Mouse (Mus musculus): ENCODE results near the gene Nt5c2.

GRCm38 (mm10) chr19:46879876-46880275 is 135.1 kb downstream of the Nt5c2 start:
- TF ChIP-seq POLR2A (IDR thresholded peaks at IDR 0.05; ENCODE audit: borderline replicate concordance, extremely low read depth, low read depth, low read length) (no peak), CTCF (IDR thresholded peaks at IDR 0.05; ENCODE audit: insufficient read depth, low read length) (no peak)

Data from lung, adult 2 months (tissue).